Mouse (Mus musculus): ENCODE measurements at regions not wholly inside any gene's neighbourhood (a gene's known extent, or its start where the extent isn't known, plus 50 kb on each side); places are given as distances from the start of the nearest gene placed in this dataset.

GRCm38 (mm10) chr1:184605666-184606065, 126.8 kb downstream of the Hlx start:
- DNase-seq = no peak

DNA sequence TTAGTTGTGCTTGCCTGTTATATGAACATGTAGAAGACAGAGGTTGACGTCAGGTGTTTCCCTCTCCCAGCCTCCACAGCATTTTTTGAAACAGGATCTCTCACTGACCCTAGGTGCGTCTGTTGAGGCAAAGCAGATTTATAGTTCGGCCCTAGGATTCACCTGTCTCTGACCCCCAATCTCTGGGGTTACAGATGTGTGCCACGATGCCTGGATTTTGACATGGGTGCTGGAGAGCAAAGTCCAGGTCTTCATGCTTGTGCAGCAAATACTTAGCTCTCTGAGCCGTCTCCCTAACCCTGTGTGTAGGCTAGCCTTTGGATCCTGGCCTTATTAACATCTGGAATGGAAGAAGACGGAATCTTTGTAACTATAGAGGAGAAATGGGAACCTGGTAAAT, 129.3 kb downstream of the Hlx start:
- DNase-seq = no peak

DNA sequence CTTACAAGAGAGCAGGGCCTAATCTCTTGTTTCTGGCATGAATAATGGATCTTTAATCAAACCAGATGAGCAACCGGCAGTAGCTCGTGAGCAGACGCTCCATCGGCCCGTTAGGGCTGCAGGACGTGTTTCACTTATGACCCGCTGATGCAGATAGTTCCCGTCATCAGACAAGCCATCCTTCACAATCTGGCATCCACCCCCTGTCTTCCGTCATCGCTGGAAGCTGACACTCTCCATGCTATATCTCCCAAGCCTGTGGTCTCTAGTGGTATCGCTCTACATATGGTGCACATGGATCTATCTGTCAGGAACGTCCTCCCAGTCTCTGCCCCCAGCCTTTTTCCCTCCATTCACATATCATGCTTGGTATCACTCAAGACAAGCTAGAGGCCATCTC, 137.0 kb downstream of the Hlx start:
- no peak for DNase-seq

DNA sequence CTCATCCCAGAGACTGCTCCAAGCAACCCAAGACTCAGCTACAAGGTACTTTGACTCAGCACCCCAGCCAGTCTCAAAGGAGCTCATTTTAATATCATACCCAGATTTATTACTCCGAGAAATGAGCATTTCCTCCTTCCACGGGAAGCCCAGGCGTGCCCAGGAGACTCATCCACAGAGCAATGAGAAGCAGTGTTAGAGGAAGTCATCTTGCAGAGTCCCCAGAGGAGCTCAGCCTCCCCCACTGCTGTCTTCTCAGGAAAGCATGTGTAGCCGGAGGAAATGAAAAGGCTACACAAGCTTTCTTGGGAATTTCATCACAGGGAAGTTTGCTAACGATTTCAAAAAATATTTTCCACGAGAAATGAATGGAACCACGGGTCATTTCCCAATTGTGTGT, 141.8 kb downstream of the Hlx start:
- no peak for DNase-seq

DNA sequence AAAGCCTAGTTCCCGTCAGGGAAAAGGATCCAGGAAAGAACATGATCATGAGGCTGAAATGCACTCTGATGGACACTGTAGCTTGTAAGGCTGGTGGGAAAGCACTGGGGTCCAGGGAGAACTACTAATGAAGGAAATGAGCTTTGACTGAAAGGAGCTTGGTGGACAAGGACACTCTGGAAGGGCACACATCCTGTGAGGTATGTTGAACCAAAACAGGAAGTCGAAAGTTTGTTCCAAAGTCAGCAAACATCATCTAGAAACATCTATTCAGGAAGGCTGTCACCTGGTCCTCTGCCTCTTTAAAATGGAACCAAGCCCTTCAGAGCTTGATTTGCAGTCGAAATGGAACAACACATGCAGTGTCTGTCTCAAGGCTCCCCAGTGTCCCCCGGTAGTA, 143.1 kb downstream of the Hlx start:
- no peak for DNase-seq

- no peak for DNase-seq
These were observed 147.9 kb downstream of the Hlx start for GRCm38 (mm10) chr1:184584505-184584874.

DNA sequence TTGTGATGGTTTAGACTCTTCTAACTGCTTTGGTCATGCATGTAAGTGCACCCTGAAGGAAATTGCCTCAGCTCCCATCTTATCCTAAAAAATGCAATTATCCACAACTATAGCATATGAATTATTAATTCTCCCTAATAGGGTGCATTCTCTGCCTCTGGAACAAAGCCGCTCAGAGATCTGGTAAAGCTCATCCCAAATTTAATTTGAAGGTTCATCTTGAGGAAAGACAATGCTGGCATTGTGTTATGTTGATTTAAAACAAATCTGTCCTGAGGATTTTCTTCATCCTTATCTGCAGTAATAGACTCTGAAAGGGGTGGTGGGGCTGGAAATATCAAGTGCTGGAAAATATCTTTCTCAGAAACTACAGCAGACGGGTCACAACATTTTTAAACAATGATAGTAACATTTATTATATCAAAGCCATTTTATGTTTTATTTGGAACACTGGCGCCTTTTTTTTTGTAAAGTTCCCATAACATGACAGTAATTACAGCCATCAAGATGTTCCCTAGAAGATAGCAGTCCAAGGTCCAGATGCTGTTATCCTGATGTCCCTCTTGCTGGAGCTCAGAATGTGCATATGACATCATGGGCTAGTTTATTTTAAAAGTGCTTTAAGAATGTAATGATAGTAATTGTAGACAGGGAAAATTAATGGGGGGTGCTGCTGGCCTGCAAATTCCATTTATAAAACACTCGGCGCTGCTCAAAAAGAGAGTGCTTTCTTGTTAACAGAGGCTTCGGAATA, 148.5 kb downstream of the Hlx start:
- no peak for DNase-seq

DNA sequence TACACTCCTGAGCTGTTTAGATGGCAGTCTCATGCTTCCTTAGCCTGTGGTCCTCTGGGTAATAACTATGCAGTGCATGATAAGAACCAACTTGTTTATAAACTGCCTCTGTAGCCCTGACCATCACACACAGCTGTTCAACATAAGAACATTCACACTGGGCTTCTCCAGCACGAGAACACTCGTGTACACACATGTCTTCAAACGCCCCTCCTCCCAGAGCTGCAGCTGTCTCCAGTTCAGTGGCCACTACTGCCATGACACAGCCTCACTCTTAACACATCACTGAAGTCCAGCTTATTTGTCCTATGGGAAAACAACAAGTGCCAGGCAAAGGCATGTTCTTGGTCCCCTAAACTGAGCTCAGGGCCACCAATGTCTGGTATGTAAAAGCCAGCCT, 152.9 kb downstream of the Hlx start:
- no peak for DNase-seq

- DNase-seq = no peak
These were observed 155.9 kb downstream of the Hlx start for GRCm38 (mm10) chr1:184576527-184576926.

- no peak for DNase-seq
These were observed 159.1 kb downstream of the Hlx start for GRCm38 (mm10) chr1:184573325-184573724.

- DNase-seq = no peak
These were observed 161.7 kb downstream of the Hlx start for GRCm38 (mm10) chr1:184570681-184571080.

DNA sequence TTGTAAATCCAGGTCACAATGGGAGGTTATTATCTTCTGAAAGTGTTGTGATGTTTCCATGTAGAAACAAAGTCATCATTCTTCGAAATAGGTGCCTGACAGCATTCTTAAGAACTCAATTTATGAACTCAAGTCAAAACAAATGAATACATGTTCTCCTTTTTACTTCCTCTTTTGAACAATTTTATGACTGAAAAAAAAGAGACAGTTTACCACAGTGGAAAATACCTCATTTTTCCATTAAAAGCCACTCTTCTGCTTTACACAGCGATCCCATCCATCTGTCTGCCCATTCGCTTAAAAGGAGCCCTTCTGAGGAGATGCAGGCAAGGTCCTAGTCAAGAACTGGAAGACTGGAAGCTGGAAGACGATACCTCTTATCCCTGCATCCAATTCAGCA, 169.5 kb downstream of the Hlx start:
- DNase-seq = no peak

DNA sequence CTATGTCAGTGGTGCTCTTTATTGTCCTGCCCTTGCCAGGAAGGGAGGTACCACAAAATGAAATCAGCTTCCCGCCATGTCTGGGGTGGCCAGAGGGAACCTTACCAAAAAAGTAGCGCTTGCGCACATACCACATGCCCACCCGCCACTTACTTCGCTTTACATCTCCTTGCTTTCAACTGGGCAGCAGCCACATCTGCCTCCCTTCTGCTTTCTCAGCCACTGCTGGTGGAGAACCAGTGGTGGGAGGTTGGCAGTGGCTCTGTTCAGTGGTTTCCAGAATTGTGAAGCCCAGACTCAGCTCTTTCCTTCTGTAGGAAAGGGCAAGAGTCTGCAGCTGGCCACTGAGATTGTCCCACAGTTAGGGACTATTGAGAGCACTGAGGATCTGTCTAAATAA, 170.2 kb downstream of the Hlx start:
- no peak for DNase-seq

GRCm38 (mm10) chr1:184559543-184559942, 172.9 kb downstream of the Hlx start:
- no peak for DNase-seq

- DNase-seq = no peak
These were observed 178.6 kb downstream of the Hlx start for GRCm38 (mm10) chr1:184553791-184554190.

GRCm38 (mm10) chr1:184550491-184550890, 181.9 kb downstream of the Hlx start:
- no peak for DNase-seq

- DNase-seq = no peak
These were observed 184.7 kb downstream of the Hlx start for GRCm38 (mm10) chr1:184547650-184548235.

DNA sequence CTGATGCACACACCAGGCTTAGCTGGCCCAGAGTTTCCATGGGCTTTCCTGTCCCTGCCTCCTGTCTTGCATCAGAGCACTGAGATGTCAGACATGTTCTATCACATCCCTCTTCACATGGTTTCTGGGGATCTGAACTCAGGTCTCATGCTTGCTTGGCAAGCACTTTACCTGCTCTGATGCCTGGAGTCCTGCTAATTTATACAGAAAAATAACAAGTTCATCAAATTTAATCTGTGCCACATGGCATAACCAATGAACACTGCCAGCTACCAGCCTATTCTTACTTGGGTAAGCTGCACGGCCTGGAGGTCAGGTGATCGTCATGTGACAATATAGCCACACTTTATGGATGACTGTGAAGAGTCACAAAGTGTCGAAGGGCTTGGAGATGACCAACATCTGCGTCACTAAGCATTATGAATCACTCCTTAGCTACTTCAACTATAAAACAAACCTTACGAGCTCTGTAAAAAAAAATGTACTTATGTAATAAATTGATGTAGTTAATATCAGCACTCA, 186.2 kb downstream of the Hlx start:
- no peak for DNase-seq

- no peak for DNase-seq
These were observed 187.3 kb downstream of the Hlx start for GRCm38 (mm10) chr1:184545111-184545510.

- no peak for DNase-seq
These were observed 189.9 kb downstream of the Hlx start for GRCm38 (mm10) chr1:184542321-184543115.

DNA sequence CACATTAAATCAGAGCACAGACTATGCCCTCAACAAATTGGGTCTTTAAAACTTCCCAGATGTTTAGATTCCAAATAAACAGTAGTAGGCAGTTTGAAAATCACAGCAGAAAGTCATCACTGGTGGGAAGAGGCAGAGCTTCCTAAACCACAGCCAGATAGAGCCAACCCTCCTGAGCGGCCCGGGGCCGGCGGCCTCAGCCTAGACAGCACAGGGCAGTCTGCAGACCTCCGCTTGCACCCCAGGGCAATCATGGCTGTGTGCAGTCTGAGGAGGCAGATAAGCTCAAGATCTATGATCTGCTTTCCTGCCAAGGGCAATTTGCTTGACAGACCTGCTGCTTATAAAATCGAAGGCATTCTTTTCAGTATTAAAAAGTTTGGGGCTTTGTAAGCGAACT, 192.6 kb downstream of the Hlx start:
- no peak for DNase-seq

- no peak for DNase-seq
These were observed 195.9 kb downstream of the Hlx start for GRCm38 (mm10) chr1:184536311-184537200.

DNA sequence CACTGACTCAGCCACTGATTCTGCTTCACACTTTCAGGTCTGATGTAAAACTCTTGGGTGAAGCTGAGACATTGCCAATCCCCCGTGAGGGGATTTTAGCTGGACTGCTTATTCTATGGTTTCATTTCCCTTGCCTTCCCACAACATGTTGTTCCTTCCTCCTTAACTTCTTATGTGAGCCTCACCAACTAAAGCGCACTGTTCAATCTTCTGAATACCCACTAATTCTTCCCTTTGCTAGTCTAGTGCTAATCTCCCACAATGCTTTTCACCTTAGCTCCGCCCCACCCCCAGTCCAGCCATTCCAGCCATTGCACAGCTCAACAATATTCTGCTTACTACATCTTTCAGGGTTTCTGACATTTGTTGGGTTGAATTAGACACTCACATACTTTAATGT, 196.7 kb downstream of the Hlx start:
- no peak for DNase-seq
